Mouse (Mus musculus) B cell, adult 62 days (primary cell): ENCODE data around the gene Acan. TPM values are rescaled to one million over a fixed set of nuclear protein-coding genes. Genes with fewer than 3 reads are reported as not detected.

Experiments used
- total RNA-seq: library from RNA; stranded (reverse); gene quantifications from 4 replicates; pipeline ENCODE4 v1.2.4, GENCODE M21; 2023

The Acan gene
- total RNA-seq, result not detected in 4 replicates

DNA sequence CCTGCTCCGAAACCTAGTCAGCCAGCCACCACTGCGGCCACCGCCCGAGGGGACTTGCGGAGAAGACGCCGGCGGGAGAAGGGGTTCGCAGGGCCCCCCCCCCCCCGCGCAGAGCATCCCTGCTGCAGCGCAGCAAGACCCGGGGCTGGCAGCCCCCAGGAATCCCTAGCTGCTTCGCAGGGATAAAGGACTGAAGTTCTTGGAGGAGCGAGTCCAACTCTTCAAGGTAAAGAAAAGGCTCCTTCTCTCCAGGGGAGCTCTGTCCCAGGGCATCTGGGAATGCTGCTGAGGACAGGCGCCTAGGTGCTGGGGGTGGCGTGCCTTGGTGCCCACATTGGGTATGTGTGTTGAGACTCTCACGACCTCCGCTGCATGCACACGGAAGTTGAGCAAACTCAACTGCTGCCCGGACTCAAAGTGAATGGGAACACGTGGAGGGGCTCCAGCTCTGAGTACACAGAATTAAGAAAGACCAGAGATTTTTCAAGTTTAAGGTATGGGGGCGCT lies at the start of gene Acan:
Gene Acan, plus strand, starts transcription at position 101 of the 507 bp plus-strand sequence.

GRCm38 (mm10) chr7:79130843-79131444 lies 77.7 kb downstream of the Acan start, which contains the start of gene Hapln3:
Hapln3 (minus strand) TSS chr7:79131018.

DNA sequence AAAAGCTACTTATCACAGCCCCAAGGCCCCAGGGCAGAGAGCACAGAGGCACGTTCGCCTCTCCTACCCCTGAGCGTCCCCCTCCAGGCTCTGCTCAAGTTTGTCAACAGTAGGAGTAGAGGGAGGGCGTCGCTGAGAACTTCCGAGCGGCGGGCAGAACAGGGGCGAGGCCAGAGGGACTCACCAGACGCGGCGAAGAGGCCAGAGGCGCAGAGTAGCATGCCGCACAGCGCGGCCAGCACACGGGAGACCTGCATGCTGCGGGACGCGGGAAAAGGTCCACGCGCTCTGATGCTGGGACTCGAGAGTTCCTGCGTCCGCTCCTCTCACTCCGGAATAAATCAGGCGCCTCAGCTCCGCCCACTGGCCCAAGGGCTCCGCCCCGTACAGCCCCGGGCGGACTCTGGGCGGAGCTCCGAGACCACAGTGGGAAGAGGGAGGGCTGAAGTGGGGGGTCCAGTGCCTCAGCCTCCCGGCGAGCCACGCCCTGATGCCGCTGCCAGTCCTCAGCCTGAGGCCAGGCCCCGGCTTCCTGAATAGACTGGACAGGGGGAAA lies 95.5 kb downstream of the Acan start, which contains the start of gene Mfge8:
Gene Mfge8, minus strand, starts transcription at position 350 of the 556 bp plus-strand sequence.

Other genes with a start within 250 kb of the Acan start
- 12.7 to 19.9 TPM (median 14.8 TPM) in 4 replicates for gene Det1, start 206.2 kb upstream of the Acan start, total RNA-seq
- gene Aen, start 157.6 kb upstream of the Acan start, total RNA-seq, result 23.9 to 35.3 TPM (median 29.7 TPM) in 4 replicates
- gene Isg20, start 140.1 kb upstream of the Acan start, total RNA-seq, result 16.1 to 22.5 TPM (median 19.8 TPM) in 4 replicates
- 0.72 to 1.8 TPM in 2 of 4 replicates, not detected in the others for gene Hapln3, start 77.5 kb downstream of the Acan start, total RNA-seq
- gene Mfge8, start 95.6 kb downstream of the Acan start, total RNA-seq, result 19.0 to 27.3 TPM (median 22.8 TPM) in 4 replicates
- 71.7 to 77.7 TPM (median 73.7 TPM) in 4 replicates for gene Abhd2, start 219.7 kb downstream of the Acan start, total RNA-seq